Mouse (Mus musculus) intestine, postnatal 0 days (tissue): Measurements from ENCODE around the gene Tlcd2. TPM values are rescaled to one million over a fixed set of nuclear protein-coding genes. Genes with fewer than 3 reads are reported as not detected.
A peak's percentile ranks its signal among the peaks of the same experiment; 100 is the strongest.

ENCODE experiments used
- ATAC-seq: fragments of 200-750 bp; cut with Nextera tagmentation; 2 replicates; pipeline ENCODE4 v1.8.0; 2017; ENCODE audit warnings: mild to moderate bottlenecking, moderate TSS enrichment, moderate library complexity
- H3K27ac ChIP-seq: fragments of 300-500 bp; sonication (generic); 2 replicates; pipeline ENCODE4 v1.5.1; 2014; ENCODE audit warnings: mild to moderate bottlenecking, low read depth, low read length, moderate library complexity
- H3K27me3 ChIP-seq: fragments of 300-500 bp; sonication (generic); replicated peaks from 2 replicates; pipeline ENCODE4 v1.6.1; 2014; ENCODE audit warnings: low read length, mixed read lengths; ENCODE audit not compliant: control insufficient read depth, insufficient read depth
- H3K36me3 ChIP-seq: fragments of 300-500 bp; sonication (generic); 2 replicates; pipeline ENCODE4 v1.6.1; 2014; ENCODE audit warnings: mild to moderate bottlenecking, moderate library complexity; ENCODE audit not compliant: control insufficient read depth, insufficient read depth
- H3K4me1 ChIP-seq: fragments of 300-500 bp; sonication (generic); replicated peaks from 2 replicates; pipeline ENCODE4 v1.6.1; 2014; ENCODE audit warnings: antibody characterized with exemption, low read length, mixed read lengths; ENCODE audit not compliant: control insufficient read depth, insufficient read depth
- H3K4me2 ChIP-seq: fragments of 300-500 bp; sonication (generic); replicated peaks from 2 replicates; pipeline ENCODE4 v1.6.1; 2014; ENCODE audit warnings: low read depth, mild to moderate bottlenecking, moderate library complexity
- H3K4me3 ChIP-seq: fragments of 300-500 bp; sonication (generic); 2 replicates; pipeline ENCODE4 v1.5.1; 2014; ENCODE audit warnings: low read depth, low read length
- H3K9ac ChIP-seq: fragments of 300-500 bp; sonication (generic); 2 replicates; pipeline ENCODE4 v1.6.1; 2014; ENCODE audit warnings: mild to moderate bottlenecking, low read depth, low read length
- H3K9me3 ChIP-seq: fragments of 300-500 bp; sonication (generic); 2 replicates; pipeline ENCODE4 v1.6.1; 2016; ENCODE audit warnings: mixed run types; ENCODE audit not compliant: control insufficient read depth
- CTCF ChIP-seq: sonication (generic); IDR thresholded peaks from 2 replicates; pipeline ENCODE4 v1.5.1; 2016; ENCODE audit warnings: low read depth, mild to moderate bottlenecking, control low read depth, antibody characterized with exemption, moderate library complexity
- WGBS: fragments of 180-500 bp; shearing (Covaris S2); extraction: QIAGEN DNeasy Blood & Tissue Kit; methylation state at CpG from one replicate; pipeline ENCODE4 v1.1.7; 2014; 5-methylcytosine and 5-hydroxymethylcytosine counted together
- polyA plus RNA-seq: library from polyadenylated mRNA; unstranded; fragments of >200 nt; fragmentation: Nextera tagmentation; extraction: Ambion mirVana; gene quantifications from 2 replicates; pipeline ENCODE4 v1.2.1, GENCODE M21; 2015

Tlcd2 gene
- polyA plus RNA-seq, 1 experiment from 2014 or later: 52.7 TPM

- ATAC-seq: peak; percentile 11
- H3K27ac ChIP-seq: no peak overlapping the region
- peak overlapping the region; percentile 50; the same call in 1 of the 2 replicates for H3K4me2 ChIP-seq
- H3K4me3 ChIP-seq: no peak overlapping the region
- no peaks in the 10 kb centered on the region for H3K9me3 ChIP-seq
- TF ChIP-seq CTCF: no peak
- 17% methylated on average over 3 of the region's 3 CpGs for WGBS
- peaks cover 18% of the 10 kb centered on the region for H3K36me3 ChIP-seq
- H3K9ac ChIP-seq: no peak overlapping the region
- no peaks in the 10 kb centered on the region for H3K4me1 ChIP-seq
- H3K27me3 ChIP-seq: no peaks in the 10 kb centered on the region
These were observed 24.7 kb downstream of the Tlcd2 start for GRCm38 (mm10) chr11:75486192-75486591.

GRCm38 (mm10) chr11:75486601-75487285 is 25.2 kb downstream of the Tlcd2 start, which contains the start of gene Prpf8:
Prpf8 (plus strand) TSS chr11:75486816.
- Histone ChIP-seq H3K27me3 (no peaks in the 10 kb centered on the region), H3K4me3 (peak within 1 kb of the TSS; percentile 91), H3K27ac (peak within 1 kb of the TSS; percentile 75), H3K9me3 (no peaks in the 10 kb centered on the region), H3K4me2 (peak within 1 kb of the TSS; percentile 69), H3K9ac (peak within 1 kb of the TSS; percentile 92), H3K4me1 (no peaks in the 10 kb centered on the region), H3K36me3 (peaks cover 24% of the 10 kb centered on the region)
- TF ChIP-seq CTCF: no peak
- peak; percentile 99 for ATAC-seq
- 0% methylated on average over 52 of the region's 52 CpGs for WGBS

GRCm38 (mm10) chr11:75487496-75487895 is 26.0 kb downstream of the Tlcd2 start:
- H3K9ac ChIP-seq: peak overlapping the region; percentile 92
- WGBS: 28% methylated on average over 6 of the region's 6 CpGs
- ATAC-seq: no peak
- no peaks in the 10 kb centered on the region for H3K4me1 ChIP-seq
- H3K4me2 ChIP-seq: peak overlapping the region; percentile 69
- H3K27me3 ChIP-seq: no peaks in the 10 kb centered on the region
- H3K27ac ChIP-seq: no peak overlapping the region
- H3K36me3 ChIP-seq: peaks cover 31% of the 10 kb centered on the region
- H3K9me3 ChIP-seq: no peaks in the 10 kb centered on the region
- TF ChIP-seq CTCF: no peak
- H3K4me3 ChIP-seq: peak overlapping the region; percentile 91

GRCm38 (mm10) chr11:75494296-75495049 is 33.0 kb downstream of the Tlcd2 start:
- WGBS: 83% methylated on average over 10 of the region's 10 CpGs
- H3K4me2 ChIP-seq: no peak overlapping the region

GRCm38 (mm10) chr11:75498126-75498525 is 36.6 kb downstream of the Tlcd2 start:
- 44% methylated on average over 1 of the region's 1 CpGs for WGBS

More at GRCm38 (mm10) chr11:75494296-75495049, 33.0 kb downstream of the Tlcd2 start:
- H3K4me3 ChIP-seq: no peak overlapping the region
- H3K27ac ChIP-seq: no peak overlapping the region
- peaks cover 99% of the 10 kb centered on the region for H3K36me3 ChIP-seq
- H3K4me1 ChIP-seq: no peaks in the 10 kb centered on the region
- no peak overlapping the region for H3K9ac ChIP-seq
- no peak for TF ChIP-seq CTCF
- ATAC-seq: no peak
- no peaks in the 10 kb centered on the region for H3K27me3 ChIP-seq
- H3K9me3 ChIP-seq: no peaks in the 10 kb centered on the region

GRCm38 (mm10) chr11:75508162-75508561 is 46.6 kb downstream of the Tlcd2 start:
- WGBS: 94% methylated on average over 4 of the region's 4 CpGs
- TF ChIP-seq CTCF: no peak
- H3K9ac ChIP-seq: no peak overlapping the region
- no peaks in the 10 kb centered on the region for H3K9me3 ChIP-seq
- H3K36me3 ChIP-seq: peaks cover 57% of the 10 kb centered on the region
- H3K27me3 ChIP-seq: no peaks in the 10 kb centered on the region
- no peak overlapping the region for H3K4me3 ChIP-seq
- no peaks in the 10 kb centered on the region; the same call in 1 of the 2 replicates for H3K4me1 ChIP-seq
- no peak for ATAC-seq
- no peak overlapping the region for H3K27ac ChIP-seq
- H3K4me2 ChIP-seq: no peak overlapping the region

More at GRCm38 (mm10) chr11:75498126-75498525, 36.6 kb downstream of the Tlcd2 start:
- Histone ChIP-seq H3K27me3 (no peaks in the 10 kb centered on the region), H3K4me2 (no peak overlapping the region), H3K9me3 (no peaks in the 10 kb centered on the region), H3K4me3 (no peak overlapping the region), H3K36me3 (peaks cover 99% of the 10 kb centered on the region), H3K27ac (no peak overlapping the region; the same call in 1 of the 2 replicates), H3K4me1 (no peaks in the 10 kb centered on the region), H3K9ac (no peak overlapping the region)
- TF ChIP-seq CTCF: no peak
- no peak for ATAC-seq
